Mouse (Mus musculus) frontal cortex, postnatal 25 days (tissue): ENCODE results near the gene Tmem132c.

Source experiments
- DNase-seq, 2 experiments: peaks; one replicate each; pipeline ENCODE4 v3.0.0; 2022; ENCODE audit warnings: low spot score in 2 of 2

Gene Tmem132c

DNA sequence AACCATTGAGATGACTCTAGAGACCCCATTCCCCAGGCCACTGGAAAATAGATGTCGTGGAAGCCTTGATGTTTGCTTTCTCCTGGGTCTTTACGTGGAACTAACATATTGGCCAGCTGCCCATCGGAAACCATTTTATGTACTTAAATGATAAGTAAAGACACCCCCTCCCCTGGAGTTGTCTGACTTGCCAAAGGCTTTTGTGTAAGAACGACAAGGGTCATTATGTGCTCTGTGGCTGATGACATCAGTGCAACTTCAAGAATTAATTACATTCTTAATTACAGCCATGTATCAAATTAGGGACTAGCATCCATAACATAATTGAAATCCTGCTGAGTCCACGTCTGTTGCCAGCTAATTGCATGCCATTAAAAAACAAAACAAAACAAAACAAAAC lies 45.3 kb downstream of the Tmem132c start:
- no peak for DNase-seq

- no peak for DNase-seq
Measured at GRCm38 (mm10) chr5:127289659-127290058, 48.1 kb downstream of the Tmem132c start.

- DNase-seq: no peak
Measured at GRCm38 (mm10) chr5:127290461-127291250, 49.0 kb downstream of the Tmem132c start.

DNA sequence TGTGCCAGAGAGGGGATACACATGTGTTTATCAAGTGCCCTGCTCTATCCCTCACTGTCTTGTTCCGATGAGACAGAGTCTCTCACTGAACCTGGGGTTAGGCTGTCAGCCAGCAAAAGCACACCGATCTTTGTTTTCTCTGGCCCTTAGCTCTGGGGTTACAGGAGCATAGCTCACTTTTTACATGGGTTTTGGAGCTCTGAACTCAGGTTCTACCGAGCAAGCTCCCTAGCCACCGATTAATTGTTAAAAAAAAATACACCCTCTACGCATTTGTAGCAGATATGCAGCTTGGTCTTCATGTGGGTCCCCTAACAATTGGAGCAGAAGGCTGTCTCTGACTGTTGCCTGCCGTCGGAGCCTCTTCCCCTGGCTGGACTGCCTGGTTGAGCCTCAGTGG lies 50.0 kb downstream of the Tmem132c start:
- no peak for DNase-seq

- no peak for DNase-seq
Measured at GRCm38 (mm10) chr5:127293698-127294097, 52.1 kb downstream of the Tmem132c start.

DNA sequence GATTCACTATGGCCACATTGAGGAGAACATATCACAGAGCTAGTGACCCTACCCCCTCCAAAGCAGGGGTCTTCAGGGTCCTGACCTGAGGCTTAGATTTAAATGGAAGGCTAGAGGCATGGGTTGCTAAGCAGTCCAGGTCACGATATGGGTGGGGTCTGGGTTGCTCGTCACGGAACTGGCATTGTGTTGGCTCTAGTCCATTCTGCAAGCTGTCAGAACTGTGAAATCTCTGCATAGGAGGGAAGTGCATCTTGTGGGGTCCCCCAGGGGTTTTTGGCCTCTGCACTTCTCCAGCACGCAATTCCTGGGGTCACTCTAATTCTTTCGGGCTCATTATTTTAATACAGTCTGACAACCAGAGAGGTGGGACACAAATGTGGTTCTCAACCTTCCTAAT lies 55.9 kb downstream of the Tmem132c start:
- DNase-seq: no peak

- no peak for DNase-seq
Measured at GRCm38 (mm10) chr5:127298060-127298459, 56.5 kb downstream of the Tmem132c start.

GRCm38 (mm10) chr5:127299010-127299409 lies 57.4 kb downstream of the Tmem132c start:
- no peak for DNase-seq

- DNase-seq: peak in 1 of 2 experiments; percentile 9
Measured at GRCm38 (mm10) chr5:127300597-127301254, 59.1 kb downstream of the Tmem132c start.

GRCm38 (mm10) chr5:127305312-127305711 lies 63.7 kb downstream of the Tmem132c start:
- DNase-seq: no peak

GRCm38 (mm10) chr5:127305719-127306118 lies 64.1 kb downstream of the Tmem132c start:
- DNase-seq: no peak

- no peak for DNase-seq
Measured at GRCm38 (mm10) chr5:127306726-127307125, 65.1 kb downstream of the Tmem132c start.

DNA sequence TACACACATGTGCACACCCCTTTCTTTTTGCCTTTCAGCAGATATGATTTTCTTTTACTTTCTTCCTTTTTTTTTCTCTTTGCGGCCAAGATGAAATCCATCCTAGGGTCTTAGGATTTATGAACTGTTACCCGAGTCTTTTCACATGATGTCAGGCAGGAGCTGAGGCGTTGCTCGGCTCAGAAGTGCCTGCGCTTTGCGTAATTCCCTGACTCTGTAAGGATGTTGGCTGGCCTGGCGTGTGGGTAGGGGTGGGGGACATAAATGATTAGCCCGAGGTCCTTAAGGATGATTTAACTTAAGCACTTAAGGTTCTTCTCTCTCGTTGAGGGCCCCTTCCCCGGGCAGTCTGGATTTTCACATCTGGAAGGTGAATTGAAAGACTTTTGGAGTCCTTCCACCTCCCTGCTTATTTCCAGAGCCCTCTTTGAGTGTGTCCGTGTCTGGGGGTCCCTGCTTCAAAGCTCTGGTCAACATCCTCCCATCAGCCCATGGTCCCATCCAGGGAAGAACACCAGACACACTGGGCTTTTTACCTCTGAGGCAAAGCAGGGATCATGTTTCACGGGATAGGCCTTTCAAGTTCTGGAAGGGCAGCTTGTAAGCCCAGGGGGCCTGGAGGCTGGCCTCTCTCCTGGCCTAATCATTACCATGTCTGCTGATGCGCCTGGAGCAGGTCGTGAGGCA lies 68.9 kb downstream of the Tmem132c start:
- DNase-seq: no peak

- DNase-seq: no peak
Measured at GRCm38 (mm10) chr5:127311005-127311331, 69.4 kb downstream of the Tmem132c start.

GRCm38 (mm10) chr5:127313634-127314033 lies 72.0 kb downstream of the Tmem132c start:
- DNase-seq: no peak

DNA sequence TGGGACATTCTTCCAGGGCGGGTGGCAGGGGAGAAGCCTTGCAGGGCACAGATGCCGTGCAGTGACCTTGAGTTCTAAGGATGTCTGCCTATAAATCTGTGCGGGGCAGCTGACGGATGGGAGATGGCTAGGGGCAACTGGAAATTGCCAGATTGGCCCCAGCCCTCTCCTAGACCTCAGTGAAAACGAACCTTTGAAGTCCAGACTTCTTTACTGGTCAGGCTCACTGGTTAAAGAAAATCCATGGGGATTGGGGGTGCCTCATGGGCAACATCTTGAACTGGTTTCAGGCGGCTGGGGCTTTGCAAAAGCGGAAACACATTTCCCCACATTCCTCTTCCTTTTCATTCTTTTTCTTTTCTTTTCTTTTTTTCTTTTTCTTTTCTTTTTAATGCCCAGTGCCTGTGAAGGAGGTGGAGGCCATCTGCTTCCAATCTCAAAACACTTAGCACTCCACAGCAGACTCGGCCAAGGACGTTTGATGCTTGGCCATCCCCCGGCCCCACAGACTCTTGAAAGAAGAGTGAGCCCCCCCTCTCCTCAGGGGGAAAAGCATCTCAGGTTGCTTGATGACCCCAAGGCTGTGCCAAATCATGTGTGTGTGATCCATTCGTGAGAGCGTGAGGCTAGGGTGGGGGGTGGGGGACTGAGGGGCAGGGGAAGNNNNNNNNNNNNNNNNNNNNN lies 77.6 kb downstream of the Tmem132c start:
- no peak for DNase-seq

- DNase-seq: no peak
Measured at GRCm38 (mm10) chr5:127324645-127325044, 83.0 kb downstream of the Tmem132c start.

- no peak for DNase-seq
Measured at GRCm38 (mm10) chr5:127336048-127336907, 94.7 kb downstream of the Tmem132c start.

- no peak for DNase-seq
Measured at GRCm38 (mm10) chr5:127336908-127337265, 95.3 kb downstream of the Tmem132c start.

DNA sequence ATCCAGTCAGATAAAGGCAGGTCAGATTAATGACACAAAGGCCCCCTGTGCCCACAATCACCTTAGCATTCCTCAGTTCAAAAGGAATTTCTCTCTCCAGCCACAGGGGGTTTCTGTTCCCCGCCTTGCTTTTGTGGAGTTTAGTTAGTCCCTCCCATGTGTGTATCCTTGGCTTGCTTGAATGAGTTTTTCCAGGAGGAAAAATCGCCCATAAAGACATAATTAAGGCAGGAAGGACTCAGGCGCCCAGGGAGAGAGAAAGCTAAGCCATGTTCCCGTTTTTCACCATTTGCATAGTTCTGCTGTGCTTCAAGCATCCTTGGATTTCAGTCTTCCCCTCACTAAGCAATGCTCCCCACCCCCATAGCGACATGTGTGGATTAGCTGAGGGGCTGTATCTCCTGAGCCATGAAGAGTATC lies 97.4 kb downstream of the Tmem132c start:
- no peak for DNase-seq

- no peak for DNase-seq
Measured at GRCm38 (mm10) chr5:127341158-127341557, 99.5 kb downstream of the Tmem132c start.
